Mouse (Mus musculus) ES-Bruce4 (cell line): ENCODE data around the gene Rpap1. TPM values are rescaled to one million over a fixed set of nuclear protein-coding genes. Genes with fewer than 3 reads are reported as not detected.

Experiments used
- H3K27ac ChIP-seq: 2 replicates; pipeline ENCODE4 v1.5.1; 2012; ENCODE audit warnings: low read length, inconsistent platforms; ENCODE audit not compliant: insufficient read depth
- H3K27me3 ChIP-seq: 2 replicates; pipeline ENCODE4 v1.6.1; 2012; ENCODE audit warnings: mild to moderate bottlenecking, low read length, inconsistent platforms; ENCODE audit not compliant: control insufficient read depth, poor library complexity, insufficient read depth, severe bottlenecking
- H3K36me3 ChIP-seq: 2 replicates; pipeline ENCODE4 v1.6.1; 2012; ENCODE audit warnings: inconsistent platforms, mild to moderate bottlenecking, low read length, moderate library complexity; ENCODE audit not compliant: control insufficient read depth, poor library complexity, insufficient read depth, severe bottlenecking
- H3K4me1 ChIP-seq: one replicate; pipeline ENCODE4 v1.8.1; 2011; ENCODE audit warnings: low read length; ENCODE audit not compliant: control insufficient read depth, insufficient read depth
- H3K4me3 ChIP-seq: 2 replicates; pipeline ENCODE4 v1.5.1; 2011; ENCODE audit warnings: low read depth, mild to moderate bottlenecking, low read length
- H3K9ac ChIP-seq: 2 replicates; pipeline ENCODE4 v1.6.1; 2012; ENCODE audit warnings: low read depth, mild to moderate bottlenecking, inconsistent platforms; ENCODE audit not compliant: poor library complexity, severe bottlenecking
- H3K9me3 ChIP-seq: replicated peaks from 2 replicates; pipeline ENCODE4 v1.6.1; 2012; ENCODE audit warnings: mild to moderate bottlenecking, low read length, inconsistent platforms; ENCODE audit not compliant: control insufficient read depth, poor library complexity, insufficient read depth, severe bottlenecking
- CTCF ChIP-seq: IDR thresholded peaks from one replicate; pipeline ENCODE4 v1.8.1; 2011; ENCODE audit warnings: low read depth, low read length
- EP300 ChIP-seq: IDR thresholded peaks from 2 replicates; pipeline ENCODE4 v1.6.1; 2011; ENCODE audit warnings: low read depth, low read length; ENCODE audit not compliant: insufficient read depth
- POLR2A ChIP-seq: IDR thresholded peaks from one replicate; pipeline ENCODE4 v1.8.1; 2011; ENCODE audit warnings: low read length; ENCODE audit not compliant: insufficient read depth
- polyA plus RNA-seq: library from polyadenylated mRNA; stranded (reverse); fragments of >200 nt; gene quantifications from 2 replicates; pipeline ENCODE4 v1.2.4, GENCODE M21; 2011; ENCODE audit warnings: low read depth; ENCODE audit not compliant: missing spikeins, insufficient read depth, insufficient read length

The Rpap1 gene
- polyA plus RNA-seq, 1 experiment, result 42.6 TPM

- H3K4me1 ChIP-seq, result peaks cover 7% of the 10 kb centered on the region
- H3K9ac ChIP-seq, result no peak overlapping the region
- H3K27me3 ChIP-seq, result no peaks in the 10 kb centered on the region
- TF ChIP-seq EP300 (no peak), POLR2A (no peak), CTCF (no peak)
- H3K36me3 ChIP-seq, result no peaks in the 10 kb centered on the region
- H3K4me3 ChIP-seq, result no peak overlapping the region
- no peak overlapping the region for H3K27ac ChIP-seq
- no peaks in the 10 kb centered on the region for H3K9me3 ChIP-seq
Measured at GRCm38 (mm10) chr2:119816611-119817010, 29.3 kb upstream of the Rpap1 start.

DNA sequence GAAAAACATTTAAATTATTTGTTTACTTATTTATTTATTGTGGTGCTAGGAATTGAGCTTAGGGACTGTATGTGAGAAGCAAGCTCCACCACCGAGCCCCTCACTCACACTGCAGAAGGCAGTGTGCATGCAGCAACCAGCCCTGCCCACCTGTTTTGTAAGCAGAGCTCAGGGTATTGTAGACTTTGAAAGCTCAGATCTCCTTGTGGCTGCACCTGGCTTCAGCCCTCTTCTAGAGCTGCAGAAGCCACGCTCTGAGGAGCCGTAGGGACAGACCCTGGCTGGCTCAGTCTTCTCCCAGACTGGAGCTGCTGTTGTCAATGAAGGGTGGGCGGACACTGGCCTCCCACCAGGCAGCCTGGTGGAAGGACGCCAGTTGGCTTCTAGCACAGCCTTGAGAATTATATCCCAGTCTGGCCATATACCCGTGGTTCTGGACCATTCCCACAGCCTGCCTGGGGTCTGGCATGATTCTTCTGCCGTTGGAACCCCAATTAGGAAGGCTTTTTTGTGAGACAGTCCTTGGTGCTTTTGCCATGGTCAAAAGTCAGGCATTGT lies 27.1 kb upstream of the Rpap1 start:
- Histone ChIP-seq H3K9me3 (no peaks in the 10 kb centered on the region), H3K4me3 (no peak overlapping the region), H3K4me1 (peaks cover 8% of the 10 kb centered on the region), H3K27ac (no peak overlapping the region), H3K36me3 (peaks cover 3% of the 10 kb centered on the region; the same call in 1 of the 2 replicates), H3K9ac (no peak overlapping the region), H3K27me3 (no peaks in the 10 kb centered on the region)
- TF ChIP-seq CTCF (no peak), POLR2A (no peak), EP300 (no peak)

GRCm38 (mm10) chr2:119811490-119812146 lies 24.3 kb upstream of the Rpap1 start:
- Histone ChIP-seq H3K4me3 (no peak overlapping the region), H3K9ac (no peak overlapping the region), H3K27ac (no peak overlapping the region), H3K36me3 (peaks cover 3% of the 10 kb centered on the region; the same call in 1 of the 2 replicates), H3K4me1 (peaks cover 6% of the 10 kb centered on the region), H3K9me3 (no peaks in the 10 kb centered on the region), H3K27me3 (no peaks in the 10 kb centered on the region)
- TF ChIP-seq EP300 (no peak), CTCF (no peak), POLR2A (no peak)

DNA sequence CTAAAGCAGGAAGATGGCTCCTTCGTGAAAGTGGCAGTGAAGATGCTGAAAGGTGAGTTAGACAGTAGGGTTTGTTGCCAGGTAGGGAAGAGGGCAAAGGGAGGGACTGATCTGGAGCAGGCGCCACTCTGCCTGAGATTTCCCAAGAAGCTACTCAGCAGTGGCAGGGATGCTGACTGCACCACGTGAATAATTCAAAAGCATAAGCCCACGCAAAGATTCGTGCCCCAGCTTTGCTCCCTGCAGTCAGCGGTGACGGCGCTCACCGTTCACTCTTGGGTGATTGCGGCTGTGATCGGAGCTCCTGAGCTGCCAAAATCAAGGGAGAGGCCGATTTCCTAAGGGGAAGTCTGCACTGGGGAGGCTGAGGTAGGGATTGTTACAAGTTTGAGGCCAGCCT lies 23.6 kb upstream of the Rpap1 start:
- Histone ChIP-seq H3K9ac (no peak overlapping the region), H3K4me1 (peaks cover 6% of the 10 kb centered on the region), H3K27ac (no peak overlapping the region), H3K9me3 (no peaks in the 10 kb centered on the region), H3K4me3 (no peak overlapping the region), H3K27me3 (no peaks in the 10 kb centered on the region), H3K36me3 (peaks cover 3% of the 10 kb centered on the region; the same call in 1 of the 2 replicates)
- TF ChIP-seq CTCF (no peak), POLR2A (no peak), EP300 (no peak)

GRCm38 (mm10) chr2:119808881-119809280 lies 21.5 kb upstream of the Rpap1 start:
- H3K36me3 ChIP-seq, result peaks cover 3% of the 10 kb centered on the region; the same call in 1 of the 2 replicates
- no peaks in the 10 kb centered on the region for H3K9me3 ChIP-seq
- peaks cover 15% of the 10 kb centered on the region for H3K4me1 ChIP-seq
- H3K4me3 ChIP-seq, result no peak overlapping the region
- TF ChIP-seq EP300 (no peak), CTCF (no peak), POLR2A (no peak)
- H3K27ac ChIP-seq, result no peak overlapping the region
- no peak overlapping the region for H3K9ac ChIP-seq
- no peaks in the 10 kb centered on the region for H3K27me3 ChIP-seq

GRCm38 (mm10) chr2:119808438-119808837 lies 21.1 kb upstream of the Rpap1 start:
- H3K27me3 ChIP-seq, result no peaks in the 10 kb centered on the region
- no peak overlapping the region for H3K27ac ChIP-seq
- H3K36me3 ChIP-seq, result peaks cover 3% of the 10 kb centered on the region; the same call in 1 of the 2 replicates
- H3K4me3 ChIP-seq, result no peak overlapping the region
- no peak for TF ChIP-seq POLR2A
- TF ChIP-seq CTCF, result no peak
- no peak for TF ChIP-seq EP300
- peaks cover 15% of the 10 kb centered on the region for H3K4me1 ChIP-seq
- no peak overlapping the region for H3K9ac ChIP-seq
- H3K9me3 ChIP-seq, result no peaks in the 10 kb centered on the region
